Mouse (Mus musculus) heart, postnatal 0 days (tissue): ENCODE data around the gene Spry1.

Experiments
- CTCF ChIP-seq: IDR thresholded peaks from 2 replicates; pipeline ENCODE4 v1.5.1; 2016; ENCODE audit warnings: antibody characterized with exemption, control low read depth, low read depth
- EP300 ChIP-seq: IDR thresholded peaks from 2 replicates; pipeline ENCODE4 v1.6.1; 2016; ENCODE audit warnings: antibody characterized with exemption, low read depth

DNA sequence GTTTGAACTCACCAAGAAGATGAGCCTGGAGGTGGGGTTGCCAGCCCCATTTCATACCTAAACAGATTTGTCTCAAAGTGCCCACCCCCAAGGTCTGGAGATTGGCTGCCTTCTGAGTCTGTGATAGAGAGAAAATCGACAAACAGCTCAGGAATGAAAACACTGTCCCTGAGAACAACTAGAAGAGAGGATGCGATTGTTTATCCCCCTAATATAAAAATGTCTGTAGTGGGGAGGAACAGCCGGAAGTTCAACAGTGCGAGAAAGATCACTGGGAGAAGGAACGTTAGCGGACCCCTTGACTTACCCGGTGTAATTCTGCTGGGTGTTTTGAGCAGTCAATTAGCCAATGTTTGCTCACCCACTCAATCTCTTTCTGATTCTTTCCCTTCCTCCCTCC, 46.5 kb downstream of the Spry1 start:
- TF ChIP-seq CTCF (no peak), EP300 (no peak)
